Mouse (Mus musculus): ENCODE data around the gene Rbms3. TPM values are rescaled to one million over a fixed set of nuclear protein-coding genes. Genes with fewer than 3 reads are reported as not detected.

The Rbms3 gene
- polyA plus RNA-seq, 1 experiment from 2014 or later = 127 TPM

DNA sequence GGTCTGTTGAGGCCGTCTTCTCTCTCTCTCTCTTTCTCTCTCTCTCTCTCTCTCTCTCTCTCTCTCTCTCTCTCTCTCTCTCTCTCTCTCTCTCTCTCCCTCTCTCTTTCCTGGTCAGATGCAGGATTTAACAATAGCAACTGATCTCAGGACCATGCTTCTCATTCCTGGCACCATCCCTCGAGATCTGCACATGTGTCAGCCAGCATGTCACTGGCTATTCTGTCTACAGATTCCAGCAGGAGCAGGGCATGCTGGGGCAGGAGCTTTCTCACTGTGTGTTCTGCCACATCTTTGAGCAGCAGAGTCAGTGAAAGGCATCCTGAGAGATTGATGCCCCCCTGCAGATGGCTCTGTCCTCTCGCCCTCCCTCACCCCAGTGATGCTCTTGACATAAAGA, 774.0 kb downstream of the Rbms3 start:
- no peak overlapping the region for H3K4me2 ChIP-seq

GRCm38 (mm10) chr9:116848905-116849304, 780.8 kb downstream of the Rbms3 start:
- no peaks in the 10 kb centered on the region for H3K4me1 ChIP-seq (replicated peaks)
- H3K27ac ChIP-seq (replicated peaks) = no peak overlapping the region
- no peak overlapping the region for H3K4me2 ChIP-seq
- no peak for ATAC-seq (ENCODE audit: low read depth)
- no peaks in the 10 kb centered on the region for H3K9me3 ChIP-seq
- H3K9ac ChIP-seq = no peak overlapping the region
- 91% methylated on average over 4 of the region's 4 CpGs for WGBS
- no peak overlapping the region for H3K4me3 ChIP-seq
- no peaks in the 10 kb centered on the region for H3K27me3 ChIP-seq
- no peaks in the 10 kb centered on the region for H3K36me3 ChIP-seq

More for the DNA sequence above, 774.0 kb downstream of the Rbms3 start:
- Histone ChIP-seq H3K9me3 (no peaks in the 10 kb centered on the region), H3K36me3 (no peaks in the 10 kb centered on the region), H3K27ac (replicated peaks) (no peak overlapping the region; the same call in 1 of the 2 replicates), H3K27me3 (no peaks in the 10 kb centered on the region), H3K4me3 (no peak overlapping the region), H3K4me1 (replicated peaks) (peaks cover 6% of the 10 kb centered on the region; the same call in 1 of the 2 replicates), H3K9ac (no peak overlapping the region; the same call in 1 of the 2 replicates)
- ATAC-seq (ENCODE audit: low read depth) = no peak
- 42% methylated on average over 3 of the region's 3 CpGs for WGBS

DNA sequence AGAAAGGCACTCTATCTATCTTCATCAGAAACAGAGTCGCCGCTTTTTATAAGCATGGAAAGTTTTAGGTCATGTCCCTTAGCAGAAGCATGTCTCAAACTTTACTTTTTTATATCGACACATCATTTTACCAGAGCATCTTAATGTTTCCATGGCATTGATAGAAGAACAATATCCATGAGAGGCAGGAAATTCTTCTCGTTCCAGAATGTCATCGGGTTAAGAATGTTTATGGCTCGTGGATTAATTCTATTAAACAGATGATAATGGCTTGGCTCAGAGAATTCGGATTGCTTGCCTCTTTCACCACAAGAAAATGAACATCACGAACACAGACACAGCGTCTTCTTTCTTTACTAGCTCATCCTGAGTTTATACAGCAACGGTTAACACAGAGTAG, 781.5 kb downstream of the Rbms3 start:
- H3K27ac ChIP-seq (replicated peaks) = no peak overlapping the region
- ATAC-seq (ENCODE audit: low read depth) = no peak
- H3K4me1 ChIP-seq (replicated peaks) = no peaks in the 10 kb centered on the region
- no peak overlapping the region for H3K4me3 ChIP-seq
- H3K4me2 ChIP-seq = no peak overlapping the region
- no peaks in the 10 kb centered on the region for H3K27me3 ChIP-seq
- WGBS = 85% methylated on average over 10 of the region's 10 CpGs
- no peak overlapping the region for H3K9ac ChIP-seq
- H3K36me3 ChIP-seq = no peaks in the 10 kb centered on the region
- no peaks in the 10 kb centered on the region for H3K9me3 ChIP-seq

DNA sequence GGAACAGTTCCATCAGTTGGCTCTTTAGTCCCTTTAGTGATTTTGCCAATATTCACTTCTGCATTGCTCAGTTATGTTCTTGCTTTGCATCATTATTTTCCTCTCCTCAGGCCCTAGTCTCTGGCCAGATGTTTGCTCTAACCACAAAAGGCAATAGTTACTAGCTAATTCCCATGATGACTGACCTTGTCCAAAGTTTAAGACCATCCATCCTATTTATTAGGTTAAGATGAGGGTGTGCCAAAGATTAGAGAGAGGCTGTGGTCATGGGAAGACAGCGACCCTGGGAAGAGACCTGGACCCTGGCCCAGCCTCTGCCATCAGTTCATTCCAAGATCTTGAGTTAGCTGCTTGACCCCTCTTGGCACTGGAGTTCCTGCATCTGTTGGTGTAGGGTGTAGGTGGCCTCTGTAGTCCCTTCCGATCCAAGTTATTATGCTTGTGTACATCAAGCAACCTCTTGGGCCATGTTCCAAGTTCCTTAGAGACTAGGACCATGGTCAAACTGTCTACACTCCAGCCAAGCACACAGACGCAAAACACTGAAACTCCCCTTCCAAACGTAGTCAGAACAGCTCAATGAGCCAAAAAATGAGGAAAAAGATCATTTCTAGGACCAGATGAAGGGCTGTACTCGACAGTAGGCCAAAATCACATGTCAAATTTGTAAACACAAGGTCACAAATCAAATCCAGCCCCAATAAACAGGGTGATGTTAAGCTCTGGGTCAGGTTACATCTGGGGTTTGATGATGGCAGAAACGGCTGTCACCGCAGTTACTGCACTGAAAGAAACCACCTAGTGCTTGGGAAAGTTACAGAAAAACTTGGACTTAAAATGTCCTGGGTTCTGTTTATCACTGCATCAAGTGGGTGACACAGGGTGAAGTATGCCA, 782.2 kb downstream of the Rbms3 start:
- Histone ChIP-seq H3K4me3 (no peak overlapping the region), H3K27me3 (no peaks in the 10 kb centered on the region), H3K9ac (no peak overlapping the region), H3K27ac (replicated peaks) (no peak overlapping the region), H3K4me2 (no peak overlapping the region), H3K9me3 (no peaks in the 10 kb centered on the region), H3K36me3 (no peaks in the 10 kb centered on the region), H3K4me1 (replicated peaks) (no peaks in the 10 kb centered on the region)
- WGBS = 76% methylated on average over 7 of the region's 7 CpGs
- no peak for ATAC-seq (ENCODE audit: low read depth)

DNA sequence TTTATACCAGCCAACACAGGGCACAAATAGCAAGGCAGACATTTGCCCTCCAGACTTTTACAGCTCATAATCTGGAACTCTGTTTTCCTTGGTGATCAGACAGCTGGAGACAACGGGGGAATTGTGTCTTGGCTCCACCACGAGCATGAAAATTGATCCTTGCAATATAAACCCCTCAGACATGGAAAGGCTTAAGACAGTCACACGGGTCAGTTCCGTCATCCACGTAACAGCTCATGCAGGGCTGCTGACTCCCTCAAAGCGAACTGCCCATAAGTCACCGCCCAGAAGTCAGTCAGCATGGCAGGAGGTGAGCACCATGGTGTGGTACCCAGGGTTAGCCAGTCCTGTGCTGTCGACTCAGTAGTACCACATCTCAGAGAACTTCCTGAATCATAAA, 794.8 kb downstream of the Rbms3 start:
- H3K4me3 ChIP-seq = no peak overlapping the region
- no peak overlapping the region for H3K4me2 ChIP-seq
- no peak overlapping the region for H3K27ac ChIP-seq (replicated peaks)
- no peak overlapping the region for H3K9ac ChIP-seq
- no peaks in the 10 kb centered on the region for H3K36me3 ChIP-seq
- H3K27me3 ChIP-seq = no peaks in the 10 kb centered on the region
- H3K4me1 ChIP-seq (replicated peaks) = peaks cover 22% of the 10 kb centered on the region
- no peaks in the 10 kb centered on the region for H3K9me3 ChIP-seq
- WGBS = 56% methylated on average over 8 of the region's 8 CpGs
- no peak; the same call in 1 of the 2 replicates for ATAC-seq (ENCODE audit: low read depth)

- no peak for ATAC-seq (ENCODE audit: low read depth)
- H3K4me1 ChIP-seq (replicated peaks) = peaks cover 22% of the 10 kb centered on the region
- no peak overlapping the region for H3K9ac ChIP-seq
- H3K27me3 ChIP-seq = no peaks in the 10 kb centered on the region
- no peaks in the 10 kb centered on the region for H3K36me3 ChIP-seq
- H3K27ac ChIP-seq (replicated peaks) = no peak overlapping the region
- H3K4me2 ChIP-seq = no peak overlapping the region
- no peak overlapping the region for H3K4me3 ChIP-seq
- no peaks in the 10 kb centered on the region for H3K9me3 ChIP-seq
- WGBS = 79% methylated on average over 7 of the region's 7 CpGs
Observed at GRCm38 (mm10) chr9:116833677-116834076, 796.0 kb downstream of the Rbms3 start.

GRCm38 (mm10) chr9:116832822-116833221, 796.9 kb downstream of the Rbms3 start:
- Histone ChIP-seq H3K9me3 (no peaks in the 10 kb centered on the region), H3K27me3 (no peaks in the 10 kb centered on the region), H3K4me1 (replicated peaks) (peaks cover 22% of the 10 kb centered on the region), H3K4me2 (no peak overlapping the region), H3K4me3 (no peak overlapping the region), H3K27ac (replicated peaks) (no peak overlapping the region), H3K9ac (no peak overlapping the region), H3K36me3 (no peaks in the 10 kb centered on the region)
- no peak for ATAC-seq (ENCODE audit: low read depth)
- WGBS = 67% methylated on average over 1 of the region's 1 CpGs

- WGBS = 86% methylated on average over 5 of the region's 5 CpGs
- Histone ChIP-seq H3K9me3 (no peaks in the 10 kb centered on the region), H3K4me2 (no peak overlapping the region), H3K4me1 (replicated peaks) (peaks cover 20% of the 10 kb centered on the region), H3K27ac (replicated peaks) (no peak overlapping the region), H3K36me3 (no peaks in the 10 kb centered on the region), H3K27me3 (no peaks in the 10 kb centered on the region), H3K4me3 (no peak overlapping the region), H3K9ac (no peak overlapping the region)
- ATAC-seq (ENCODE audit: low read depth) = no peak
Observed at GRCm38 (mm10) chr9:116831386-116831785, 798.3 kb downstream of the Rbms3 start.

DNA sequence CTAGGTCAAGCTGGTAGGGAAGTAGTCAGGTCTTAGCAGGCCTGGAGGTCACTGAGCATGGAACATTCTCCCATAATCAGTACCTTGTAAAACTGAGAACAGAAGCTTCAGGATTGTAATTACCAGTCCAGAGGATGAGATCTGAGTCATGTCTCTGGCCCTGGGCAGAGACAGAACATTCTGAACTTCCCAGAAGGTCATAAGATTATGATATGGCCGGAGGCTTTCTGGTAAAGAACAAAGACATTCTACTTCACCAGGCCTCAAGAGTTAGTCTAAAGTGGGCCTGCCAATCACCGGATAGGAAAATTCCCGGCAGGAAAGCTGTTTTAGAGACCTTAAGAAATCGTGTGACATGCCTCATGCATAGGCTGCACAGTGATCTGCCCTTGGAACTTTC, 799.8 kb downstream of the Rbms3 start:
- 83% methylated on average over 4 of the region's 4 CpGs for WGBS

DNA sequence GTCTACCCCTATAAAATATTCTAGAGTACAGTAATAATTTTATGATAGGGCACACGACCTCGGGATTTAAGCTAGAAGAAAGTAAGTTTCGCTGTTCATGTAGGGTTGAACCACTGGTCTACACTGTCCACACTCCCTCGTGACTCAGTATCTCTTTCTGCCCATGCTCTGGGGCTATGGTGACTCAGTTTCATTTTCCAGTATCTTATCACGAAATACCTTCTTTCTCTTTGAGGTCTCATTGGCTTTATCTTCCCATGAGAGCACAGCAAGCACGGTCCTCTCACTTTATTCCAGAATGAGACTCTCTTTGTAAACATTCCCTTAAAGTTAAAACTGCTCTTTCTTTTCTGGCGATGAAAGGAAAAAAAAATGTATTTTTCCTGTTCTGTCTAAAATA, 808.1 kb downstream of the Rbms3 start:
- no peaks in the 10 kb centered on the region for H3K36me3 ChIP-seq
- no peaks in the 10 kb centered on the region for H3K4me1 ChIP-seq (replicated peaks)
- no peak overlapping the region for H3K27ac ChIP-seq (replicated peaks)
- no peak for ATAC-seq (ENCODE audit: low read depth)
- H3K4me2 ChIP-seq = no peak overlapping the region
- no peak overlapping the region for H3K4me3 ChIP-seq
- H3K27me3 ChIP-seq = no peaks in the 10 kb centered on the region
- WGBS = 87% methylated on average over 7 of the region's 7 CpGs
- no peaks in the 10 kb centered on the region for H3K9me3 ChIP-seq
- no peak overlapping the region for H3K9ac ChIP-seq

More for the DNA sequence above, 799.8 kb downstream of the Rbms3 start:
- ATAC-seq (ENCODE audit: low read depth) = no peak
- H3K4me1 ChIP-seq (replicated peaks) = peaks cover 7% of the 10 kb centered on the region
- H3K27me3 ChIP-seq = no peaks in the 10 kb centered on the region
- H3K9me3 ChIP-seq = no peaks in the 10 kb centered on the region
- H3K9ac ChIP-seq = no peak overlapping the region
- H3K27ac ChIP-seq (replicated peaks) = no peak overlapping the region
- no peaks in the 10 kb centered on the region for H3K36me3 ChIP-seq
- no peak overlapping the region for H3K4me3 ChIP-seq
- H3K4me2 ChIP-seq = no peak overlapping the region

DNA sequence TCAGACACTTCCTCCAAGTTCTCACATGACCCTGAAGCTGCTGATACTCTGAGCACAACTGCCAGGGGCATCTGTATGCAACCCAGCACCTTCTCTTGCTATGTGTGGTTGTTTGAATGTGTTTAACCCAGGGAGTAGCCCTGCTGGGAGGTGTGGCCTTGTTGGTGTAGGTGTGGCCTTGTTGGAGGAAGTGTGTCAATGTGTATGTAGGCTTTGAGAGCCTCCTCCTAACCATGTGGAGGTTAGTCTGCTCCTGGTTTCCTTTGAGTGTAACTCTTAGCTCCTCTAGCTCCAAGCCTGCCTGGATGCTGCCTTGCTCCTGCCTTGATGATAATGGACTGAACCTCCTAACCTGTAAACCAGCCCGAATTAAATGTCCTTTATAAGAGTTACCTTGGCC, 812.5 kb downstream of the Rbms3 start:
- H3K9ac ChIP-seq = no peak overlapping the region
- no peaks in the 10 kb centered on the region for H3K36me3 ChIP-seq
- no peaks in the 10 kb centered on the region for H3K9me3 ChIP-seq
- no peak overlapping the region for H3K4me3 ChIP-seq
- WGBS = 88% methylated on average over 1 of the region's 1 CpGs
- no peak for ATAC-seq (ENCODE audit: low read depth)
- H3K27ac ChIP-seq (replicated peaks) = no peak overlapping the region
- H3K27me3 ChIP-seq = no peaks in the 10 kb centered on the region
- H3K4me2 ChIP-seq = no peak overlapping the region
- H3K4me1 ChIP-seq (replicated peaks) = peaks cover 18% of the 10 kb centered on the region

GRCm38 (mm10) chr9:116814495-116815094, 815.1 kb downstream of the Rbms3 start:
- H3K27ac ChIP-seq (replicated peaks) = no peak overlapping the region
- no peaks in the 10 kb centered on the region for H3K9me3 ChIP-seq
- H3K4me2 ChIP-seq = no peak overlapping the region
- WGBS = 30% methylated on average over 10 of the region's 10 CpGs
- no peak for ATAC-seq (ENCODE audit: low read depth)
- H3K27me3 ChIP-seq = no peaks in the 10 kb centered on the region
- no peaks in the 10 kb centered on the region for H3K36me3 ChIP-seq
- no peak overlapping the region for H3K4me3 ChIP-seq
- H3K9ac ChIP-seq = no peak overlapping the region
- peaks cover 21% of the 10 kb centered on the region for H3K4me1 ChIP-seq (replicated peaks)
